Mouse (Mus musculus): ENCODE measurements at regions not wholly inside any gene's neighbourhood (a gene's known extent, or its start where the extent isn't known, plus 50 kb on each side); places are given as distances from the start of the nearest gene placed in this dataset.

DNA sequence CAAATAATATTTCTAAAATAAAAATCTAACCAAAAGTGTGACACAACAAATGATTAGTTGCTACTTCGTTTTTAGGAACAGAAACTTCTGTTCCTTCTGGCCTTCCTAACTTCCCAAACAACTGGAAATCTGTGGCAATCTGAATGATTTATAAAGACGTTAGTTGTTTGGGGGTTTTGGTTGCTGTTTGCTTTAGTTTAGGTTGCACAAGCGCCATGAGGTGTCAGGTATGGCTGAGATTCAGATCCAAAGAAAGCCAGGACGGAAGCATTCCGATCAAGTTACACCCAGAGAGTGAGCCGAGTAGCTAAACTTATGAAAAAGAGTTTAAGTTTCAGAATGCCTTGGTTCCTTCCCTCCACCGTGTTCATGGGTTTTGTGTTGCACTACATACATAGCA lies 126.4 kb upstream of the Nampt start:
- Histone ChIP-seq H3K27me3 (ENCODE audit: control insufficient read depth, insufficient read depth, low read length) (no peaks in the 10 kb centered on the region), H3K36me3 (ENCODE audit: control insufficient read depth, insufficient read depth, low read length) (no peaks in the 10 kb centered on the region), H3K9ac (ENCODE audit: low read depth, low read length) (no peak overlapping the region), H3K4me1 (ENCODE audit: control insufficient read depth, insufficient read depth, low read length) (peaks cover 24% of the 10 kb centered on the region), H3K79me2 (ENCODE audit: control insufficient read depth, insufficient read depth, low read length) (no peaks in the 10 kb centered on the region), H3K27ac (replicated peaks; ENCODE audit: insufficient read depth, low read depth, low read length) (peak overlapping the region; percentile 80), H3K4me3 (ENCODE audit: insufficient read depth, low read depth, low read length) (no peak overlapping the region)
- TF ChIP-seq POLR2A (IDR thresholded peaks at IDR 0.05; ENCODE audit: extremely low read depth, insufficient read depth, low read length) (no peak), CTCF (IDR thresholded peaks at IDR 0.05; ENCODE audit: low read depth, low read length) (no peak)
- DNase-seq (ENCODE audit: extremely low read depth, low read depth, low spot score), result peak; percentile 72
- 18% methylated on average over 7 of the region's 7 CpGs for WGBS

DNA sequence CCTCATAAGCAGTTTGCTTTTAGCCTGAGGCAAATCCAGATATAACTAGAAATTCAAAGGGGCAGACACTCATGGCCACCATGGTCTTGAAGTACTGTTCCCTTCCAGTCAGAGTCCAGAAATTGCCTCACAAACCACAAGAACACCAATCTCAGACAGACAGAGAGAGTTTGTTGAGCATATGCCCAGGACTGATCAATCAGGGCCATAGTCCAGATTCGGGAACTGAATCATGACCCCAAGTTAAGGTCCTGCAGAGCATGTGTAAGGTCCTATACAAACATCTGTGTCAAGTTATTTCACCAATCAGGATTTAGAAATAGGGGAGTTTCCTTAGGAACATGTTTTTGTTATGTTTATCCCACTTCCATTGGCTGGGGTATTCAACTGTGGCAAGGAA lies 125.7 kb upstream of the Nampt start:
- DNase-seq (ENCODE audit: extremely low read depth, low read depth, low spot score), result peak; percentile 98
- H3K4me1 ChIP-seq (ENCODE audit: control insufficient read depth, insufficient read depth, low read length), result peaks cover 24% of the 10 kb centered on the region
- no peak overlapping the region for H3K9ac ChIP-seq (ENCODE audit: low read depth, low read length)
- 19% methylated on average over 1 of the region's 1 CpGs for WGBS
- H3K27ac ChIP-seq (replicated peaks; ENCODE audit: insufficient read depth, low read depth, low read length), result peak overlapping the region; percentile 80
- H3K4me3 ChIP-seq (ENCODE audit: insufficient read depth, low read depth, low read length), result no peak overlapping the region
- no peaks in the 10 kb centered on the region for H3K36me3 ChIP-seq (ENCODE audit: control insufficient read depth, insufficient read depth, low read length)
- H3K79me2 ChIP-seq (ENCODE audit: control insufficient read depth, insufficient read depth, low read length), result no peaks in the 10 kb centered on the region
- TF ChIP-seq CTCF (IDR thresholded peaks at IDR 0.05; ENCODE audit: low read depth, low read length), result no peak
- no peak for TF ChIP-seq POLR2A (IDR thresholded peaks at IDR 0.05; ENCODE audit: extremely low read depth, insufficient read depth, low read length)
- no peaks in the 10 kb centered on the region for H3K27me3 ChIP-seq (ENCODE audit: control insufficient read depth, insufficient read depth, low read length)

DNA sequence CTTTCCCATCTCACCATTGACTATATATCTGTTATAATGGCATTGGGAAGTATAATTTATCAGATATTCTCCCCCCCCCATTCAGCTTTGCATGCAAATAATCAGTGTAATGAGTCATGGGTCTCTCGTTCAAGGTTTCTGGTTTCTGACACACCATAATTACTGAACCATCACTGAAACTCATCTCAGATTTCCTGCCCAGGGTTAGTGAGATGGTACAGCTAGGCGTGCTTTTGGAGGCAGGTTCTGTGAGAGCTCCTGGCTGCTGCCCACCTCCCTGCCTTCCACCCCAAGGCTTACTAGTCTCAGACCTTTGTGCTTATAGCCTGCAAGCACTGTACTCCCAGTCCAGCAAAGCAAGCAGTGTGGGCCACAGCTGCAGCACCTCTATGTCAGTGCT lies 122.5 kb upstream of the Nampt start:
- H3K4me3 ChIP-seq (ENCODE audit: insufficient read depth, low read depth, low read length), result no peak overlapping the region
- WGBS, result 87% methylated on average over 2 of the region's 2 CpGs
- no peaks in the 10 kb centered on the region for H3K36me3 ChIP-seq (ENCODE audit: control insufficient read depth, insufficient read depth, low read length)
- no peak overlapping the region for H3K9ac ChIP-seq (ENCODE audit: low read depth, low read length)
- no peaks in the 10 kb centered on the region for H3K79me2 ChIP-seq (ENCODE audit: control insufficient read depth, insufficient read depth, low read length)
- no peak for TF ChIP-seq POLR2A (IDR thresholded peaks at IDR 0.05; ENCODE audit: extremely low read depth, insufficient read depth, low read length)
- TF ChIP-seq CTCF (IDR thresholded peaks at IDR 0.05; ENCODE audit: low read depth, low read length), result no peak
- peaks cover 13% of the 10 kb centered on the region for H3K4me1 ChIP-seq (ENCODE audit: control insufficient read depth, insufficient read depth, low read length)
- H3K27me3 ChIP-seq (ENCODE audit: control insufficient read depth, insufficient read depth, low read length), result no peaks in the 10 kb centered on the region
- no peak overlapping the region for H3K27ac ChIP-seq (replicated peaks; ENCODE audit: insufficient read depth, low read depth, low read length)
- no peak for DNase-seq (ENCODE audit: extremely low read depth, low read depth, low spot score)

DNA sequence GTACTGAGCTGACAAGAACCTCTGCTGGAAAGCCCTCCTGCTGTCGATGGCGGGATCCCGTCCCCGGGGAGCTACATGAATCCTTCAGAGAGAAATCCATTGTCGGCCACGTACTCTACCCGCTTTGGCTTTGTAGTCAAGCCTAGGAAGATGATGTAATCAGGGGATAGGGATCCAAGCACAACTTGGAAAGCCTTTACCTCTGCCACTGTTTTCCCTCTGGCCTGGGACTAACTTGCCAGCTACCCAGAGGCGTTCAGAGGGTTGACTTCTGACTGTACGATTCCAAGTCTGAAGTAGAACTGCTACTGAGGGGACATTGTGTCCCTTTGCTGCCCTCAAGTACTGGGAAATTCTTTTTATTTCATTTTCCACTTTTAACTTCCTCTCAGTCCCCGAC lies 110.2 kb upstream of the Nampt start:
- H3K79me2 ChIP-seq (ENCODE audit: control insufficient read depth, insufficient read depth, low read length), result no peaks in the 10 kb centered on the region
- no peak overlapping the region; the same call in 1 of the 2 replicates for H3K27ac ChIP-seq (replicated peaks; ENCODE audit: insufficient read depth, low read depth, low read length)

DNA sequence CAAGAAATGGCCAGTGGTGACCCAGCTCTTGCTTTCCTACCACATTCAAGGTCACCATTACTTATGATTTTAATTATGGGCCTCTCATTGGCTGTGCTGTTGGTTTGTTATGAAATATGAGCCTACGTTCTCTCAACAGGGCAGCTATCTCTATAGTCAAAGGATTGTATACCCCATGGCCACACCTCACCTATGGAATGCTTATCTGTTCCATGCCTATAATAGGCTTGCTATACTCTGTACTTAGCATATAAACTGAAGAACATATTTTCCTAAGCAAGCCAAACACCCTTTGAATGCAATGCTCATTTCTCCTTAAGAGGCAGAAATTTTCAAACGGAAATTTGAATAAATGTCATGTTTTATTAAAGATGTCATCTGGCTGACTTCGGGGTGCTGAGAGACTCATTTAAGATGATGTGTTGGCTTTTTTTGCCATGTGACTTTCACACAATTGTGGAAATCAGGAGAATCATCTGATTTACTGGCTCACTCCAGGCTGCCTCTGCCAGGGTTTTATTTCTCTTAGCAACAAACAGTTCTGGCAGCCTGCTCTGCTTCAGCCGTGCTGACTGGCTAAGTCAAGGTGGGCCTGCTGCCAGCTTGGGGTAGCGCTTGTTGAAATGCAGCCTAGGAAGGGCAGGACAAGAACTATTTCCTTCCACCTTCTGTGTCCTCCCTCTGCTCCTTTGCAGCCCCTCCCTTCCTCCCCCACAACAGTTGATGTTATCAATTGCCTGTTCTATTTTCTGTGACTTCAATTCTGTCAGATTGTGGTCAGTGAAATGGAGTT lies 102.0 kb upstream of the Nampt start:
- no peak overlapping the region for H3K9ac ChIP-seq (ENCODE audit: low read depth, low read length)
- no peaks in the 10 kb centered on the region for H3K36me3 ChIP-seq (ENCODE audit: control insufficient read depth, insufficient read depth, low read length)
- no peak overlapping the region for H3K27ac ChIP-seq (replicated peaks; ENCODE audit: insufficient read depth, low read depth, low read length)
- 49% methylated on average over 5 of the region's 5 CpGs for WGBS
- no peaks in the 10 kb centered on the region for H3K27me3 ChIP-seq (ENCODE audit: control insufficient read depth, insufficient read depth, low read length)
- H3K4me3 ChIP-seq (ENCODE audit: insufficient read depth, low read depth, low read length), result no peak overlapping the region
- TF ChIP-seq POLR2A (IDR thresholded peaks at IDR 0.05; ENCODE audit: extremely low read depth, insufficient read depth, low read length) (no peak), CTCF (IDR thresholded peaks at IDR 0.05; ENCODE audit: low read depth, low read length) (no peak)
- H3K79me2 ChIP-seq (ENCODE audit: control insufficient read depth, insufficient read depth, low read length), result no peaks in the 10 kb centered on the region
- peak; percentile 42 for DNase-seq (ENCODE audit: extremely low read depth, low read depth, low spot score)
- H3K4me1 ChIP-seq (ENCODE audit: control insufficient read depth, insufficient read depth, low read length), result no peaks in the 10 kb centered on the region

More for the DNA sequence above, 110.2 kb upstream of the Nampt start:
- TF ChIP-seq CTCF (IDR thresholded peaks at IDR 0.05; ENCODE audit: low read depth, low read length), result no peak
- no peak for TF ChIP-seq POLR2A (IDR thresholded peaks at IDR 0.05; ENCODE audit: extremely low read depth, insufficient read depth, low read length)
- DNase-seq (ENCODE audit: extremely low read depth, low read depth, low spot score), result peak; percentile 90
- H3K36me3 ChIP-seq (ENCODE audit: control insufficient read depth, insufficient read depth, low read length), result no peaks in the 10 kb centered on the region
- H3K4me1 ChIP-seq (ENCODE audit: control insufficient read depth, insufficient read depth, low read length), result no peaks in the 10 kb centered on the region; the same call in none of the 2 replicates
- H3K9ac ChIP-seq (ENCODE audit: low read depth, low read length), result no peak overlapping the region
- H3K27me3 ChIP-seq (ENCODE audit: control insufficient read depth, insufficient read depth, low read length), result no peaks in the 10 kb centered on the region
- 33% methylated on average over 10 of the region's 10 CpGs for WGBS
- no peak overlapping the region for H3K4me3 ChIP-seq (ENCODE audit: insufficient read depth, low read depth, low read length)

DNA sequence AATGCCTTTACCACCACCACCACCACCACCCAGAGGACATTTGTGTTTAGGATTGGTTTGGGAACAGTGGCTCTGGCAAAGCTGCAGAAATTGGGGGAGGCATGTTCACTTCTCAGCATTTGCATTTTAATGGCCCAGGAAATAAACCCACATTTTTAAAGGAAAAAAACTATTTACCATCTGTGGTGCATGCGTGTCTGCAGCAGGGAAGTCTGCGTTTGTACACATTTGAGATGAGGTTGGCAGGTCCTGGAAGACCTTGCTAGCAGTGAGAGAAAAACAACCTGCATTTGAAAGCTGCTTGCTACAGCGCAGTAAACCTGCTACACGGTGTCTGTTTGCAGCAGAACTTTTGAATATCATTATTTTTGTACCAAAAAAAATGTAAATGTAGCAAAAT lies 100.1 kb upstream of the Nampt start:
- H3K27me3 ChIP-seq (ENCODE audit: control insufficient read depth, insufficient read depth, low read length), result no peaks in the 10 kb centered on the region
- H3K79me2 ChIP-seq (ENCODE audit: control insufficient read depth, insufficient read depth, low read length), result no peaks in the 10 kb centered on the region
- no peaks in the 10 kb centered on the region for H3K4me1 ChIP-seq (ENCODE audit: control insufficient read depth, insufficient read depth, low read length)
- WGBS, result 93% methylated on average over 4 of the region's 4 CpGs
- no peak overlapping the region for H3K27ac ChIP-seq (replicated peaks; ENCODE audit: insufficient read depth, low read depth, low read length)
- H3K9ac ChIP-seq (ENCODE audit: low read depth, low read length), result no peak overlapping the region
- no peak for TF ChIP-seq CTCF (IDR thresholded peaks at IDR 0.05; ENCODE audit: low read depth, low read length)
- no peak for TF ChIP-seq POLR2A (IDR thresholded peaks at IDR 0.05; ENCODE audit: extremely low read depth, insufficient read depth, low read length)
- no peak for DNase-seq (ENCODE audit: extremely low read depth, low read depth, low spot score)
- H3K36me3 ChIP-seq (ENCODE audit: control insufficient read depth, insufficient read depth, low read length), result no peaks in the 10 kb centered on the region
- no peak overlapping the region for H3K4me3 ChIP-seq (ENCODE audit: insufficient read depth, low read depth, low read length)

Data from liver, adult 2 months (tissue).